Mouse (Mus musculus): ENCODE results near the gene Vmn1r191. TPM values are rescaled to one million over a fixed set of nuclear protein-coding genes. Genes with fewer than 3 reads are reported as not detected.

Vmn1r191 gene
- polyA plus RNA-seq, 1 experiment from 2014 or later: not detected

Small RNAs within 50 kb of the gene (microRNA-seq; reads per million reads assigned to microRNA genes)
- gene Gm23282 (not detected), gene Gm25084 (not detected)

Other genes with a start within 250 kb of the Vmn1r191 start
- 16.4 and 17.1 TPM in 2 replicates for gene Zfp184, start 238.9 kb downstream of the Vmn1r191 start, polyA plus RNA-seq (2014; fragmentation: Nextera tagmentation; extraction: Ambion mirVana)
- gene Pom121l2, start 202.8 kb downstream of the Vmn1r191 start, polyA plus RNA-seq (2014; fragmentation: Nextera tagmentation; extraction: Ambion mirVana): not detected in 2 replicates
- gene Prss16, start 174.2 kb downstream of the Vmn1r191 start, polyA plus RNA-seq (2014; fragmentation: Nextera tagmentation; extraction: Ambion mirVana): not detected in 2 replicates
- not detected in 2 replicates for gene Hist1h2ah, start 148.4 kb downstream of the Vmn1r191 start, polyA plus RNA-seq (2014; fragmentation: Nextera tagmentation; extraction: Ambion mirVana)
- gene Hist1h2bk, start 148.1 kb downstream of the Vmn1r191 start, polyA plus RNA-seq (2014; fragmentation: Nextera tagmentation; extraction: Ambion mirVana): 0.98 TPM in 1 of 2 replicates, not detected in the other
- 5.7 and 5.8 TPM in 2 replicates for gene Hist1h4i, start 142.6 kb downstream of the Vmn1r191 start, polyA plus RNA-seq (2014; fragmentation: Nextera tagmentation; extraction: Ambion mirVana)
- gene Hist1h2ag, start 141.0 kb downstream of the Vmn1r191 start, polyA plus RNA-seq (2014; fragmentation: Nextera tagmentation; extraction: Ambion mirVana): 2.9 and 3.8 TPM in 2 replicates
- gene Hist1h2bj, start 140.8 kb downstream of the Vmn1r191 start, polyA plus RNA-seq (2014; fragmentation: Nextera tagmentation; extraction: Ambion mirVana): 1.4 and 1.9 TPM in 2 replicates
- gene Vmn1r188, start 99.5 kb downstream of the Vmn1r191 start, polyA plus RNA-seq (2014; fragmentation: Nextera tagmentation; extraction: Ambion mirVana): not detected in 2 replicates
- gene Vmn1r189, start 78.1 kb downstream of the Vmn1r191 start, polyA plus RNA-seq (2014; fragmentation: Nextera tagmentation; extraction: Ambion mirVana): not detected in 2 replicates
- not detected in 2 replicates for gene Vmn1r192, start 7.2 kb upstream of the Vmn1r191 start, polyA plus RNA-seq (2014; fragmentation: Nextera tagmentation; extraction: Ambion mirVana)
- gene Vmn1r193, start 39.2 kb upstream of the Vmn1r191 start, polyA plus RNA-seq (2014; fragmentation: Nextera tagmentation; extraction: Ambion mirVana): 0.15 TPM in 1 of 2 replicates, not detected in the other
- not detected in 2 replicates for gene Vmn1r194, start 60.2 kb upstream of the Vmn1r191 start, polyA plus RNA-seq (2014; fragmentation: Nextera tagmentation; extraction: Ambion mirVana)
- gene Vmn1r195, start 86.6 kb upstream of the Vmn1r191 start, polyA plus RNA-seq (2014; fragmentation: Nextera tagmentation; extraction: Ambion mirVana): not detected in 2 replicates
- not detected in 2 replicates for gene Vmn1r196, start 106.0 kb upstream of the Vmn1r191 start, polyA plus RNA-seq (2014; fragmentation: Nextera tagmentation; extraction: Ambion mirVana)
- gene Vmn1r197, start 140.6 kb upstream of the Vmn1r191 start, polyA plus RNA-seq (2014; fragmentation: Nextera tagmentation; extraction: Ambion mirVana): not detected in 2 replicates
- not detected in 2 replicates for gene Vmn1r198, start 166.4 kb upstream of the Vmn1r191 start, polyA plus RNA-seq (2014; fragmentation: Nextera tagmentation; extraction: Ambion mirVana)
- gene Vmn1r199, start 195.8 kb upstream of the Vmn1r191 start, polyA plus RNA-seq (2014; fragmentation: Nextera tagmentation; extraction: Ambion mirVana): not detected in 2 replicates
- gene Vmn1r200, start 206.4 kb upstream of the Vmn1r191 start, polyA plus RNA-seq (2014; fragmentation: Nextera tagmentation; extraction: Ambion mirVana): not detected in 2 replicates